Mouse (Mus musculus): Measurements from ENCODE around the gene Nkx2-5.

DNA sequence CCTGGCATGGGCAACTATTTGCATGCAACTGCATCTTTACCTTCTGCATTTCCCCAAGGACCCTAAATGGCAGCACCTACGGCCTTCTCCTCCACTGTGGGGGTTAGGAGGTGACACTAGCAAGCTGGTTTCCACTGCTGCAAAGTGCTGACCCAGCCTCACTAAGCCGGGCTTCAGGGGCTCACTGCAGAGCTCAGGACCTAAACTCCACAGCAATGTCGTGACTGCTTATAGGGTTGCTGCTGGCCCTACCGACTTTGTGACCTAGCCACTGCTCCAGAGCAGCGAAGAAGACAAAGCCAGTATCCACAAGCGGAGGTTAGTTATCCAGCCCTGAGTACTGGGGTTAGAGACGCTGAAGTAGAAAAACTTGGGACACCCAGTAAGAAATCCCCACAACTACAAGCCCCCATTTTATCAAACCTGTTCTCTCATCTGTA, 7.2 kb downstream of the Nkx2-5 start:
- TF ChIP-seq CTCF (IDR thresholded peaks at IDR 0.05; ENCODE audit: low read depth) (no peak), EP300 (optimal IDR thresholded peaks at IDR 0.05) (no peak)
